Mouse (Mus musculus) kidney, adult 2 months (tissue): ENCODE measurements around the gene Arhgef33. TPM values are rescaled to one million over a fixed set of nuclear protein-coding genes. Genes with fewer than 3 reads are reported as not detected.
"Not testable (repeated sequence)": the region's sequence is repeated elsewhere in the genome, so short reads cannot be mapped to it uniquely, and the experiment has no call there.

ENCODE experiments used
- DNase-seq: peaks from one replicate; pipeline ENCODE4 v3.0.0; 2021
- H3K27ac ChIP-seq: fragments of 200-500 bp; 2 replicates; pipeline ENCODE4 v1.5.1; 2012; ENCODE audit warnings: low read depth, low read length, control low read depth, inconsistent platforms; ENCODE audit not compliant: insufficient read depth
- H3K27me3 ChIP-seq: fragments of 200-500 bp; replicated peaks from 2 replicates; pipeline ENCODE4 v1.6.1; 2012; ENCODE audit warnings: mild to moderate bottlenecking, moderate library complexity, low read length, inconsistent platforms; ENCODE audit not compliant: control insufficient read depth, insufficient read depth
- H3K36me3 ChIP-seq: fragments of 200-500 bp; 2 replicates; pipeline ENCODE4 v1.6.1; 2012; ENCODE audit warnings: mild to moderate bottlenecking, moderate library complexity, low read length, inconsistent platforms; ENCODE audit not compliant: control insufficient read depth, insufficient read depth
- H3K4me1 ChIP-seq: fragments of 200-500 bp; 2 replicates; pipeline ENCODE4 v1.6.1; 2011; ENCODE audit warnings: low read length; ENCODE audit not compliant: control insufficient read depth, insufficient read depth
- H3K4me3 ChIP-seq: fragments of 200-500 bp; 2 replicates; pipeline ENCODE4 v1.5.1; 2011; ENCODE audit warnings: mild to moderate bottlenecking, low read depth, low read length, control low read depth; ENCODE audit not compliant: insufficient read depth
- CTCF ChIP-seq: fragments of 200-500 bp; conservative IDR thresholded peaks from 2 replicates; pipeline ENCODE4 v1.5.1; 2011; ENCODE audit warnings: low read depth, mild to moderate bottlenecking, control low read depth, low read length, moderate library complexity, mixed read lengths; ENCODE audit not compliant: insufficient read depth, insufficient read length
- POLR2A ChIP-seq: fragments of 200-500 bp; IDR thresholded peaks from one replicate; pipeline ENCODE4 v1.6.1; 2011; ENCODE audit warnings: low read depth, low read length, control low read depth
- WGBS: fragments of 180-500 bp; shearing (Covaris S2); methylation state at CpG from one replicate; pipeline ENCODE4 v1.1.7; 2018; 5-methylcytosine and 5-hydroxymethylcytosine counted together
- polyA plus RNA-seq: library from polyadenylated mRNA; depleted of rRNA; stranded (reverse); fragments of >200 nt; gene quantifications from 2 replicates; pipeline ENCODE4 v1.2.3, GENCODE M21; 2012; rRNA removed

Gene Arhgef33
- 0.44 and 0.56 TPM in 2 replicates for polyA plus RNA-seq

DNA sequence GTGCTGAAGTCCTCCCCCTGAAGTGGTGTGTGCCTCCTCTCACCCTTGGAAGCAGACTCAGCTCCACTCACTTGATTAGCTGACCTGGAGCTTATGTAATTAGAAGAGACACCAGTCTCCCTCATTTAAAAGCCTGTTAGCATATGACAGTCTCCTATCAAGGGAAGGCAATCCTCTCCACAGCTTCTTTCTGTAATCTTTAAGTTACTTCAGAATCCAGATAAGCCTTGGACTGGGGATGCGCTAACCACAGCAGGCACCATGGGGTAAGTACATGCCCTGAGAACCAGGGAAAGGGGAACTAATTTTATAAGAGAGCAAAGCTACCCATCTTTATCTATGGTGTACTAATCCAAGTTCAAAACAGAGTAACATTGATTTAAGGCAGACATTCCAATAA is at the start of gene Arhgef33:
Arhgef33 (plus strand) TSS at position 157 of the 400 bp plus-strand sequence.
- Histone ChIP-seq H3K27ac (no peak within 1 kb of the TSS), H3K4me1 (no peaks in the 10 kb centered on the region), H3K27me3 (no peaks in the 10 kb centered on the region), H3K4me3 (no peak within 1 kb of the TSS), H3K36me3 (no peaks in the 10 kb centered on the region)
- DNase-seq, result no peak
- 98% methylated on average over 1 of the region's 1 CpGs for WGBS
- TF ChIP-seq CTCF (no peak), POLR2A (no peak)

DNA sequence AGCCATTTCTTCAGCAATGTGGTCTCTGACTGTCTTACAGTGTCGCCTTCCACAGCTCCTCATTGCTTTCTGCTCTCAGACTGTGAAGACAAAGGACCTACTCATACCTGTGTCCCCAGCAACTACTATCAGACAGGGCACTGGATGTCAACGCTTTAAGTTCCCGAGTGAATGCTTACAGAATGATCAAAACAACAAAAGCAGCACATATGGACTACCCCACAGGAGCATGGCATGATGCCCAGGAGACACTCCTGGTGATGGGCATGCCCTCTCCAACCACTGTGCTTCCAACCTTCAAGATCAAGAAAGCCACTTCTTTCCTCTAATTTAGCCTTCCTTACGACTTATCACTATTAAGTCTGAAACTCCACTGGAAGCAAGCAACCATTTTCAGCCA is 40.1 kb upstream of the Arhgef33 start:
- no peaks in the 10 kb centered on the region for H3K4me1 ChIP-seq
- WGBS, result 95% methylated on average over 4 of the region's 4 CpGs
- H3K4me3 ChIP-seq, result no peak overlapping the region
- no peaks in the 10 kb centered on the region for H3K27me3 ChIP-seq
- no peak for DNase-seq
- H3K36me3 ChIP-seq, result peaks cover 2% of the 10 kb centered on the region; the same call in 1 of the 2 replicates
- TF ChIP-seq POLR2A (no peak), CTCF (no peak)
- no peak overlapping the region for H3K27ac ChIP-seq

DNA sequence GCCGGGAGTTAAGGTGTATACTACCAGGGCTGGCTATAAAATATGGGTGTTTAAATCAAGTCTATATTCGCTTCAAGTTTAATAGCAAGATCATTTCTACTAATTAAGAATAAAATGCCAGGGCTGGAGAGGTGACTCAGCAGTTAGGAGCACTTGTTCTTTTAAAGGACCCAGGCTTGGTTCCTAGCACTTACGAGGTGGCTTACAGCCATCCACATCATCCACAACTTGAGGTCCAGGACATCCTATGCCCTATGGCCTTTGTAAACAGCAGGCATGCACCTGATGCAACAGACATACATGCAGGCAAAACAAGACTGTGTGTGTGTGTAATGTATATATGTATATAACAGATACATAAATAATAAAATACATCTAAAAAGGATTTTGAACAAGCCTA is 39.1 kb upstream of the Arhgef33 start:
- Histone ChIP-seq H3K4me1 (no peaks in the 10 kb centered on the region), H3K4me3 (no peak overlapping the region), H3K27me3 (no peaks in the 10 kb centered on the region), H3K36me3 (peaks cover 2% of the 10 kb centered on the region; the same call in 1 of the 2 replicates), H3K27ac (no peak overlapping the region)
- no peak for DNase-seq
- TF ChIP-seq POLR2A (no peak), CTCF (no peak)
- 91% methylated on average over 3 of the region's 3 CpGs for WGBS

DNA sequence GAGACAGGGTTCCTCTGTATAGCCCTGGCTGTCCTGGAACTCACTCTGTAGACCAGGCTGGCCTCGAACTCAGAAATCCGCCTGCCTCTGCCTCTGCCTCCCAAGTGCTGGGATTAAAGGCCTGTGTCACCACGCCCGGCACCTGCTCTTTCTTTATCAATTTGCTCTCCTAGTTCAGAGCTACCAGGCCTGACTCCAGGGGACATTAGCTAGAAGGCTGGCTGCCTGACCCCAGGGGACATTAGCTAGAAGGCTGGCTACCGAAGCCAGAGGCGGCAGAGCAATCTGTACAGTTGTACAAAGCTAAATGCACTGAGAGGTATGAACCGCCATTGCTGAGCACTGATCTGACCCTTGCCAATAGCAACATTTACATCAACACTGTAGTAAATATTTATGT is 36.6 kb upstream of the Arhgef33 start:
- WGBS, result 98% methylated on average over 7 of the region's 7 CpGs
- H3K36me3 ChIP-seq, DNase-seq, H3K27ac ChIP-seq, H3K4me3 ChIP-seq, H3K27me3 ChIP-seq, H3K4me1 ChIP-seq: not testable (repeated sequence)

DNA sequence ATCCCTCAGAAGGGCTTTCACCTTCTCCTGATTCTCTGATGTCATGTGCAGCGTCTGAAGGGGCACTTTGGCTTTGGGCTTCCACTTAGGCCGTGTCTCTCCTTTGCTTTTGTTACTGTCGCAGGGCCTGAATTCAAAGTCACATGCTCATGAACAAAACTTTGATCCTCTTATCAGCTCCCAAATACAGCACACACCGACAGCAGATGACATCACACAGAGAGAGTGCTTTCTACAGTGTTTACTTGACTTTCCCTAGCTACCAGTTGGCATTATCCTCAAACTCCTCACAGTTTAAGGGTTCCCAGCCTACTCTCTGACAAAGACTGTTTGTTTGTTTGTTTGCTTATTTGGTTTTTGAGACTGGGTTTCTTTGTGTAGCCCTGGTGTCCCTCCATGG is 29.0 kb upstream of the Arhgef33 start:
- no peaks in the 10 kb centered on the region for H3K27me3 ChIP-seq
- DNase-seq, result no peak
- no peak overlapping the region for H3K27ac ChIP-seq
- 96% methylated on average over 4 of the region's 4 CpGs for WGBS
- peaks cover 2% of the 10 kb centered on the region; the same call in 1 of the 2 replicates for H3K36me3 ChIP-seq
- H3K4me1 ChIP-seq, result no peaks in the 10 kb centered on the region
- no peak overlapping the region for H3K4me3 ChIP-seq
- TF ChIP-seq POLR2A (no peak), CTCF (no peak)

DNA sequence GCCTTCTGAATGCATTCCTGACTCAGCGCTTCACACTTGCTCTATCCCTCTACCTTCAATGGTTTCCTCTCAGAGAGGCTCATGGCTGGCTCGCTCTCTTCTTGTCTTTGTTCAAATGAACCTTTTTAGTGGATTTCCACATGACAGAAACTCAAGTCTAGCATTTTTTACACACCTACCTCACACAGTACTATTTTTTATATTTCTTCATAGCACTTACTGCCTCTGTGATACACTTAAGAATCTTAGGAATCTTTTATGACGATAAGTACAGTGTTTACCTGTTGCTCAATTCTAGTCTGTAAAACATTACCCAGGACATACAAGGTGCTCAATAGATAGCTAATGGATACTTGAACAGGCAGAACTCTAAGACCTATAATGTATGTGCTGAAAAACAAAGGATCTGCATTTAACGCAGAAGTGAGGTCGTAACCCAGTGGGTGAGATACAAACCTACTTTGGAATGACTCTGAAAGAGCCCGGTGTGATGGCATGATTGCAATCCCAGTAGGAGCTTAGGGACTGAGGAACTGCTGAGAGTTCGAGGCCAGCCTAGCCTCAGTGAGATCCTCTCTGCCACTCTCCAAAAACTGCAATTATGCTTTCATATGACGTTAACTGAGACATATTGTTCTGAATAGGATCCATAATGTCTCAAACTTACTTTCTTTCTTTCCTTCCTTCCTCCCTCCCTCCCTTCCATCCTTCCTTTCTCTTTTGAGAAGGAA is 27.7 kb upstream of the Arhgef33 start:
- Histone ChIP-seq H3K4me1 (no peaks in the 10 kb centered on the region), H3K27ac (no peak overlapping the region), H3K4me3 (no peak overlapping the region), H3K36me3 (peaks cover 2% of the 10 kb centered on the region; the same call in 1 of the 2 replicates), H3K27me3 (no peaks in the 10 kb centered on the region)
- 90% methylated on average over 8 of the region's 8 CpGs for WGBS
- DNase-seq, result no peak
- TF ChIP-seq POLR2A (no peak), CTCF (no peak)

DNA sequence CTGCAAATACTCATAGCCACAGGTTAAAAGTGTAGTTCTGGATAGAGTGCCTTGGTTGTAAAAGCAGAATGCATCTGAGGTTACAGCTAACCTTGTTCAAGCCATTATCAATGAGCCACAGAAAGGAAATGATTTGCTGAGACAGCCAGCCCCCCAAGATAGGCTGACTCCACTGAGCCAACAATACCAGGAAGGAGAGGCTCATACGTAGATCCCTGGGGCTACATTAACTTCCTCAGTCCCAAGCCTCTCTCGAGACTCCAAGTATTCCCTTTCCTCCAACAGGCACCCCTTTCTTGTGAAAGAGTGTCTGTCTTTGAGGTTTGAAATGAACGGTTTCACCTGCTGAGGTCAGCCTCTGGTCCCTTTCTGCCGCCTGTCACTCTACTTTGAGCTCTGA is 22.8 kb upstream of the Arhgef33 start:
- 72% methylated on average over 4 of the region's 4 CpGs for WGBS
- TF ChIP-seq POLR2A (no peak), CTCF (no peak)
- Histone ChIP-seq H3K4me1 (no peaks in the 10 kb centered on the region), H3K36me3 (no peaks in the 10 kb centered on the region), H3K27me3 (no peaks in the 10 kb centered on the region), H3K4me3 (no peak overlapping the region), H3K27ac (no peak overlapping the region)
- no peak for DNase-seq
